Mouse (Mus musculus) mammary gland, adult 2 months (tissue): ENCODE data around the gene Ceacam18. TPM values are rescaled to one million over a fixed set of nuclear protein-coding genes. Genes with fewer than 3 reads are reported as not detected.

Source experiments
- polyA plus RNA-seq: library from polyadenylated mRNA; depleted of rRNA; stranded (reverse); fragments of >200 nt; gene quantifications from 2 replicates; pipeline ENCODE4 v1.2.3, GENCODE M21; 2012; ENCODE audit warnings: low replicate concordance; rRNA removed

Ceacam18 gene
- polyA plus RNA-seq, result not detected in 2 replicates

DNA sequence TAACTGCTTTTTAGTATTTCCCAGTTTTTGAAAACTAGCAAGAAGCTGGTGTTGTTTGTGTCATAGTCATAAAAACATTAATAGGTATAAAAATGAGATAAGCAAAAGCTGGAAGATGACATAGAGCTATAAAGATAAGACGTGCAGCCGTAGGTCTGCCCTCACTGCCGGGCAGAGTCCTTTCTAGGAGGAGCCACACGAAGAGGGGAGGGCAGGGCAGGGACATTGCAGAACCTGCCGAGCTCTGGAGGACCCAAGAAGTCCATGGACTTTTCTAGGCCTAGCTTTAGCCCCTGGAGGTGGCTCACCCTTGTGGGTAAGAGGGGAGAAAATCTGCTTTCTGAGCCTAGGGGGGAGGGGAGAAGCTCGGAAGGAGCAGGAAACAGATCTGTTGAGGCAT is at the start of gene Ceacam18:
TSS of gene Ceacam18 (plus strand) at position 208 of the 400 bp plus-strand sequence.

GRCm38 (mm10) chr7:43606896-43607742 is 27.4 kb upstream of the Ceacam18 start, which contains the start of gene Zfp819:
TSS of gene Zfp819 (plus strand) at chr7:43607169.

DNA sequence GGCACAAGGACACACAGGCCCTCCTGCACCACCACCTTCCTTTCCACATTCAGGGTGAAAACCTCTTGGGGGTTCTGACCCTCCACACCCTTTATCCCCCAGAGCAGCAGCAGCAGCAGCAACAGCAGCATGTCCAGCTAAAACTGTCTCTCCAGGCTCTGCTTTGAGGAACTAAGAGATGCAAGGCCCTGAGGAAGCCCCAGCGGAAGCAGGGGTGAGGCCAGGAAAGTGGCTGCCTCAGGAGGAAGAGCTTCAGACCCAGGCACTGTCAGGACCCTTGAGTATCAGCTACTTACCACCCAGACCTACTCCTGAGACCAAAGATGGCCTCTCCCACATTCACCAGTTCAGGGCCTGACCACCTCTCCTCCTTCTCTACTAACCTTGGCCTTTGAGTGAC is 25.5 kb downstream of the Ceacam18 start, which contains the start of gene Siglece:
TSS of gene Siglece (minus strand) at position 160 of the 400 bp plus-strand sequence.

DNA sequence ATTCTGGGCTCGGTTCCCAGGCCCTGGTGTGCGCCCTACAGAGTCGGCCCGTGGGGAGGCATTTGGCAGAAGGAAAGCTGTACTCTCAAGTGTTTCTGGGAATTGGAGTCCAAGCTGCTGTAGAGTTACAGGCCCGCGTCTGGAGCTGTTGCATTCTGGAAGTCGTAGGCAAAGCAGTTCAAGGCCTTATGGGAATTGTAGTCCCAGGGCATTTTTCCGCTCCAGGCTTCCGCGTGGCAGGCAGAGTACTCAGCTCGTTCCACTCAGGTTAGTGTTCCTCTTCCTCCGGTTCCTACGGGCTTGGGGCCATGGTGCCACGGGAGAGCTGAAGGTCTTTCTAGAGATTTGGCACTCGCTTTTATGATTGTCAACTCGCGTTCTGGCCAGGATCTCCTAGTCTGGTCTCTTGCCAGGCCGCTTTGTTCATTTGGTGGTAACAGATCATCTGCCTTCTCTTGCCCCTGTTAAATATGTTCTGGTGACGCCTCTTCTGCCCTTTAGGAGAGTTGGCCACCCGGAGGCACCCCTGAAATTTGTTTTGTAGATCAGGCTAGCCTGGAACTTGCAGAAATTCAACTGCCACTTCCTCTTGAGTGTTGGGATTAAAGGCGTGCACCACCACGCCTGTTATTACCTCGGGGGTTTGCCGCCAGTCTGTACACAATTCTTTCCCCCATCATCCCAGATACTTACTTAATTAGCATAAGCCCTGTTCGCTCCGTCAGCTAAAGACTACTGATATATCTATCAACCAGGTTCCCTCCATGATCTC is 37.5 kb downstream of the Ceacam18 start, which contains the start of gene Ctu1:
TSS of gene Ctu1 (plus strand) at position 208 of the 772 bp plus-strand sequence.

DNA sequence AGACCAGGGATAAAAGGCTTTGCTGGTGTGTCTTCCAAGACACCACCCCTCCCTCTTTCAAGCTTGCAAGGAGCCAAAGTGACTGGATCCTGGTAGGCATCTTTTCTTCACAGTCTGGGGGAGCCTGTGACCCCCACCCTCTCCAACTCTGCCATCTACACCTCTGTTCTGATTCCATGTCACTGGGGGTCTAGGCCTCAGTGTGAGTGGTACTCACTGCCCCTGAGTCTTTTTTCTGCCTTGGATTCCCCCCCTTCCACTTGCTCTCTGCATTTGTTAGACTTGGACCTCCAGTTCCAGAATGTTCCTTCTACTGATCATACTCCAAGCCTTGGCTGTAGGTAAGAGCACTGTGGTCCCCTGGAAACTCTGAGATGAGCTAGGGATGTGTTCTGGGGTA is 55.6 kb downstream of the Ceacam18 start, which contains the start of gene Klk14:
TSS of gene Klk14 (plus strand) at position 301 of the 400 bp plus-strand sequence.

Other genes with a start within 250 kb of the Ceacam18 start
- 60.6 and 83.5 TPM in 2 replicates for gene Siglecg, start 226.5 kb upstream of the Ceacam18 start, polyA plus RNA-seq
- 0.07 TPM in 1 of 2 replicates, not detected in the other for gene Lim2, start 207.0 kb upstream of the Ceacam18 start, polyA plus RNA-seq
- gene Nkg7, start 197.6 kb upstream of the Ceacam18 start, polyA plus RNA-seq, result 59.9 and 70.1 TPM in 2 replicates
- not detected in 2 replicates for gene Cldnd2, start 193.9 kb upstream of the Ceacam18 start, polyA plus RNA-seq
- 140 and 200 TPM in 2 replicates for gene Etfb, start 190.6 kb upstream of the Ceacam18 start, polyA plus RNA-seq
- 1.4 and 5.6 TPM in 2 replicates for gene Gm45233, start 190.6 kb upstream of the Ceacam18 start, polyA plus RNA-seq
- gene Vsig10l, start 171.6 kb upstream of the Ceacam18 start, polyA plus RNA-seq, result 9.8 and 10.5 TPM in 2 replicates
- 6.9 and 7.2 TPM in 2 replicates for gene Iglon5, start 144.6 kb upstream of the Ceacam18 start, polyA plus RNA-seq
- gene 4931406B18Rik, start 128.8 kb upstream of the Ceacam18 start, polyA plus RNA-seq, result not detected in 2 replicates
- 15.0 and 29.1 TPM in 2 replicates for gene Cd33, start 90.3 kb upstream of the Ceacam18 start, polyA plus RNA-seq
- gene Zfp658, start 72.5 kb upstream of the Ceacam18 start, polyA plus RNA-seq, result 1.1 and 2.3 TPM in 2 replicates
- 0.99 and 2.5 TPM in 2 replicates for gene Zfp719, start 55.1 kb upstream of the Ceacam18 start, polyA plus RNA-seq
- gene Zfp819, start 27.5 kb upstream of the Ceacam18 start, polyA plus RNA-seq, result 0.06 TPM in 2 replicates
- gene Siglece, start 25.5 kb downstream of the Ceacam18 start, polyA plus RNA-seq, result 3.8 and 5.4 TPM in 2 replicates
- gene Ctu1, start 37.3 kb downstream of the Ceacam18 start, polyA plus RNA-seq, result 9.2 and 18.9 TPM in 2 replicates
- gene Klk14, start 55.7 kb downstream of the Ceacam18 start, polyA plus RNA-seq, result not detected in 2 replicates
- gene Klk13, start 77.9 kb downstream of the Ceacam18 start, polyA plus RNA-seq, result 0.16 and 0.33 TPM in 2 replicates
- not detected in 2 replicates for gene Klk12, start 134.2 kb downstream of the Ceacam18 start, polyA plus RNA-seq
- gene Klk11, start 139.9 kb downstream of the Ceacam18 start, polyA plus RNA-seq, result 2.4 and 4.7 TPM in 2 replicates
- gene Klk10, start 146.3 kb downstream of the Ceacam18 start, polyA plus RNA-seq, result 0.98 and 8.7 TPM in 2 replicates
- 0.14 and 0.30 TPM in 2 replicates for gene Klk9, start 157.2 kb downstream of the Ceacam18 start, polyA plus RNA-seq
- 7.4 and 14.6 TPM in 2 replicates for gene Klk8, start 162.9 kb downstream of the Ceacam18 start, polyA plus RNA-seq
- 0.11 and 4.9 TPM in 2 replicates for gene Klk7, start 176.6 kb downstream of the Ceacam18 start, polyA plus RNA-seq
- gene Klk6, start 189.8 kb downstream of the Ceacam18 start, polyA plus RNA-seq, result 0.82 TPM in 1 of 2 replicates, not detected in the other
- gene Klk5, start 207.3 kb downstream of the Ceacam18 start, polyA plus RNA-seq, result 0.14 and 3.3 TPM in 2 replicates
- not detected in 2 replicates for gene Klk4, start 246.5 kb downstream of the Ceacam18 start, polyA plus RNA-seq